Comparison of ENCODE assay signal across 8 mouse cellular contexts in the genomic region with DNA sequence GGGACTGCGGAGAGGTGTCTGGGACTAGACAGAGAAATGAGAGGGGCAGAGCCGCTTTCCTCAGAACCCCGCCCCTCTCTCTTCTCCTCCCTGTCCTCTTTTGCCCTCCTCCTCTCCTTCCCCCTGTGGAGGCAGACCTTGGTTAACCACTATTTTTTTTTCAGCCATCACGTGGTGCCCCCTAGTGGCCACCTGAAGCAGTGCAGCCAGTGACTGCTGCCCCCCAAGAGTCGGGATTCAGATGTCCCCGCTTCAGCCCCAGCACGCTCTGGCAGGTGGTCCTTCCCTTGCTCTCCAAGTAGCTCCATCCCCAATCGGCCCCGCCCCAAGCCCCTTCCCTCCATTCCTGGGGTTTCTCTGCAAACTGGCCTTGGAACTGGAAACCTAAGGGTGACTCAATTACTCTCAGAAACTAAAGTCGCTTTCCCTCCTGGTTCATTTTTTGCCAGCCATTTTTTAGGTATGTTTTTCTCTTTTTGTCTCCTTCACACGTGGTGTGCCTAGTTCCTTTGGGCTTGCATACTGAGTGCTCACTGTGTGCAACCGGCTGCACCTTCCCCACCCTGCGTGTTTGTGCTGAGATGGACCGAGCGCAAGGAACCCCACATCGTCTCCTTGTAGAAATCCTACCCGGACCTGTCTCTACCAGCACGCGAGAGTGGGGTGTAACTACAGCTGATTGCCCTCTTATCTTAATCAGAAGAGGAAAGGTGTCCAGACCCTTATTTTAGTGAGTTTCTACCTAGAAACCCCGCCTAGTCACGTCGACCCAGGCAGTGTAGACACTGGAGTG. TPM values are rescaled to one million over a fixed set of nuclear protein-coding genes. Genes with fewer than 3 reads are reported as not detected.
DNase-seq lines count a peak whose midpoint lies in the region; ATAC-seq and TF ChIP-seq lines count a peak whose summit lies in the region.

No protein-coding gene starts in this region.

- no peak for TF ChIP-seq EP300 in liver, postnatal 0 days (IDR thresholded peaks at IDR 0.05; ENCODE audit: low read depth)

- peak; percentile 53 to 68 for DNase-seq in cerebellum, postnatal 10 days
- DNase-seq in cerebellum, adult 8-10 months: no peak
- DNase-seq in liver: peak; percentile 19
- DNase-seq in liver, postnatal 0 days: no peak
- DNase-seq in splenic B cell, adult 2 months (ENCODE audit: low read depth, low spot score): peak; percentile 36
- no peak for DNase-seq in kidney, postnatal 14 days

- 17% methylated on average over 21 of the region's 22 CpGs for WGBS in liver, embryonic 12.5 days (ENCODE audit: insufficient replicate concordance)
- 9% methylated on average over 22 of the region's 22 CpGs for WGBS in embryonic facial prominence, embryonic 13.5 days
- WGBS in liver, postnatal 0 days (ENCODE audit: insufficient replicate concordance): 16% methylated on average over 22 of the region's 22 CpGs

- H3K4me3 ChIP-seq in liver, embryonic 12.5 days: no peak overlapping the region
- 0 out of 2 replicates have a peak overlapping the region, but pooled peaks have one; percentile 6 for H3K4me3 ChIP-seq in embryonic facial prominence, embryonic 13.5 days
- H3K4me3 ChIP-seq in liver, postnatal 0 days (ENCODE audit: low read depth, low read length): no peak overlapping the region

- no peak overlapping the region for H3K4me2 ChIP-seq in liver, embryonic 12.5 days
- peak overlapping the region; percentile 12; the same call in 1 of the 2 replicates for H3K4me2 ChIP-seq in embryonic facial prominence, embryonic 13.5 days
- no peak overlapping the region for H3K4me2 ChIP-seq in liver, postnatal 0 days (ENCODE audit: low read depth, low read length)

- H3K27me3 ChIP-seq in liver, embryonic 12.5 days (replicated peaks): peaks cover 92% of the 10 kb centered on the region
- peaks cover 57% of the 10 kb centered on the region for H3K27me3 ChIP-seq in embryonic facial prominence, embryonic 13.5 days
- H3K27me3 ChIP-seq in liver, postnatal 0 days (ENCODE audit: insufficient read depth, low read length): peaks cover 52% of the 10 kb centered on the region
- no peaks in the 10 kb centered on the region; the same call in 1 of the 2 replicates for H3K27me3 ChIP-seq in splenic B cell, adult 2 months (ENCODE audit: control insufficient read depth, insufficient read depth, low read length, poor library complexity, severe bottlenecking)

- H3K9me3 ChIP-seq in liver, embryonic 12.5 days (replicated peaks): no peaks in the 10 kb centered on the region
- no peaks in the 10 kb centered on the region for H3K9me3 ChIP-seq in embryonic facial prominence, embryonic 13.5 days
- H3K9me3 ChIP-seq in liver, postnatal 0 days (ENCODE audit: low read length): no peaks in the 10 kb centered on the region

- no peak for ATAC-seq in liver, embryonic 12.5 days
- no peak for ATAC-seq in embryonic facial prominence, embryonic 13.5 days (ENCODE audit: insufficient number of reproducible peaks, insufficient read depth, low FRiP score, low TSS enrichment, low read depth)
- no peak for ATAC-seq in liver, postnatal 0 days

- no peaks in the 10 kb centered on the region for H3K36me3 ChIP-seq in liver, embryonic 12.5 days
- no peaks in the 10 kb centered on the region for H3K36me3 ChIP-seq in embryonic facial prominence, embryonic 13.5 days
- H3K36me3 ChIP-seq in liver, postnatal 0 days (replicated peaks; ENCODE audit: insufficient read depth, low read length): no peaks in the 10 kb centered on the region
- no peaks in the 10 kb centered on the region for H3K36me3 ChIP-seq in splenic B cell, adult 2 months (ENCODE audit: control insufficient read depth, insufficient read depth, low read length, poor library complexity, severe bottlenecking)

- no peak overlapping the region for H3K27ac ChIP-seq in liver, embryonic 12.5 days
- no peak overlapping the region for H3K27ac ChIP-seq in embryonic facial prominence, embryonic 13.5 days
- H3K27ac ChIP-seq in liver, postnatal 0 days (ENCODE audit: low read depth): no peak overlapping the region

- peaks cover 33% of the 10 kb centered on the region for H3K4me1 ChIP-seq in liver, embryonic 12.5 days
- H3K4me1 ChIP-seq in embryonic facial prominence, embryonic 13.5 days: peaks cover 24% of the 10 kb centered on the region
- H3K4me1 ChIP-seq in liver, postnatal 0 days (ENCODE audit: insufficient read depth): no peaks in the 10 kb centered on the region

- peak; percentile 80 for TF ChIP-seq CTCF in liver, postnatal 0 days (IDR thresholded peaks at IDR 0.05; ENCODE audit: low read depth)

- no peak overlapping the region for H3K9ac ChIP-seq in liver, embryonic 12.5 days
- no peak overlapping the region; the same call in 1 of the 2 replicates for H3K9ac ChIP-seq in embryonic facial prominence, embryonic 13.5 days
- no peak overlapping the region for H3K9ac ChIP-seq in liver, postnatal 0 days (replicated peaks)

RNA-seq across cellular contexts. Expression of a gene that starts 2.0 kb away (rescaled TPM):
- 0.28 and 0.32 TPM in 2 replicates for polyA plus RNA-seq in liver, embryonic 12.5 days (2016; fragmentation: Nextera tagmentation; extraction: Ambion mirVana)
- polyA plus RNA-seq in embryonic facial prominence, embryonic 13.5 days (2015; fragmentation: Nextera tagmentation; extraction: Ambion mirVana): 15.9 and 16.3 TPM in 2 replicates
- polyA plus RNA-seq in liver, postnatal 0 days (2015; fragmentation: Nextera tagmentation; extraction: Ambion mirVana): 0.20 and 0.34 TPM in 2 replicates

Comparison
In these comparisons a context has a peak if more than half of its experiments do, and no peak if none do; other contexts are left out.
1. DNase-seq: peak in cerebellum, postnatal 10 days (2 of 2), liver (single experiment) and splenic B cell, adult 2 months (single experiment); none in cerebellum, adult 8-10 months (single experiment), liver, postnatal 0 days (single experiment) and kidney, postnatal 14 days (single experiment).
2. RNA of a gene that starts 2.0 kb away (polyA plus RNA-seq): 15.9 to 16.3 TPM in embryonic facial prominence, embryonic 13.5 days; 0.20 to 0.34 TPM in liver, postnatal 0 days and 0.28 to 0.32 TPM in liver, embryonic 12.5 days; every median in the first group is over 10 times any median in the second.